Mouse (Mus musculus): ENCODE data around the gene Camta1. TPM values are rescaled to one million over a fixed set of nuclear protein-coding genes. Genes with fewer than 3 reads are reported as not detected.

Camta1 gene
- polyA plus RNA-seq, 3 experiments from 2014 or later, result 39.6 to 58.9 (median 48.7) TPM

DNA sequence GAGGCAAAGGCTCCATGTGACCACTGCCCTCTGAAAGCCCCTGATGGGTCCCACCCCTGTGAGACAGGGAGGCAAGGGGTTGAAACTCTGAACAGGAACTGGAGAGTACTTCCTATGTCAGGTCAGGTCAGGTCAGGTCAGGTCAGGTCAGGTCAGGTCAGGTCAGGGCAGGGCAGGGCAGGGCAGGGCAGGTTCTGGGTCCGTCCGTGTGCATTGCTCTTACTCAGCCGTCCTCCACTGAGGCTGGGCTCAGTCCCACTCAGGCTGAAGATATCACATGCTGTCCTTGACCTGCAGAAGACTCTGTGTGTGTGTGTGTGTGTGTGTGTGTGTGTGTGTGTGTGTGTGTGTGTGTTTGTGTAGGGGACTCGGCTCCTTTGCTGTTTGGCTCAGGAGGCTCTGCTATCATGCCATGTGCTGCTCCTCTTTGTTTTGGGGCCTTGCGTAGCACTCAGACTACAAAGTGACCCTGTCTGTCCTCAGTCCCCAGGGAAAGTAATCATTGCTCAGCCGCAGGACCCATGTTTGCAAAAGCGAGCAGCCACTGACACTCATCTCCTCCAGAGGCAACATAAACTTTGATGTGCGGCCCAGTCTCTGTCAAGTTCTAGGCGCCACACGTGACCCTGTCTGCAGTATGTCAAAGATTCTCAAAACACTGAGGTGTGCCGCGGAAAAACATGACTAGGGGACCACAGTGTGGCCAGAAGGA lies 488.7 kb downstream of the Camta1 start:
- no peak for ATAC-seq

DNA sequence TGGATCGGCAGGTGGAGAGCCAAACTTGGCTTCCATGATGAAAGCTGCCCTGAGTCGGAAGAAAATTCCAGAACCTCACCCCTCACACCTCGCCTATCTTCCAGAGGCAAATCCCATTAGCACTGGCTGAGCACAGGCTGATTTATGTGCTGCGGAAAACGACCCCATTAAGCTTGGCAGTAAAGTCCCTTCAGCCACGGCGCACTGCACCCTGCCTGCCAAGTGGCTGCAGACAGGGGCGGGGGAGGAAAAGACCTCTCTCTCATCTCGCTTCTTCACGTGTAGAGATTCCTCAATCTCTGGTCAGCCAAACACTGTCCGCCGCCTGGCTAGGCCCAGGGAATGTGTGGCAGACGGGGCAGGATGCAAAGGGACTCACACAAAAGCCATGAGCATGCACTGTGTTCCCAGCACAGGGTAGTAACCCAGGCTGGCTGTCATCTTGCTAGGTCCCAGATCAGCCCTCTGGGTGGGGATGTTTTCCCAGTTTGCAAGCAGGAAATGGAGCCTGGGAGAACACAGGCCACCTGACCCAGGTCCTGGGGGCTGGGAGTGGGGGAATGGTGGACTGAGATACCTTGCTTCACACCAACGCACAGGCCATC lies 494.6 kb downstream of the Camta1 start:
- no peak for ATAC-seq

DNA sequence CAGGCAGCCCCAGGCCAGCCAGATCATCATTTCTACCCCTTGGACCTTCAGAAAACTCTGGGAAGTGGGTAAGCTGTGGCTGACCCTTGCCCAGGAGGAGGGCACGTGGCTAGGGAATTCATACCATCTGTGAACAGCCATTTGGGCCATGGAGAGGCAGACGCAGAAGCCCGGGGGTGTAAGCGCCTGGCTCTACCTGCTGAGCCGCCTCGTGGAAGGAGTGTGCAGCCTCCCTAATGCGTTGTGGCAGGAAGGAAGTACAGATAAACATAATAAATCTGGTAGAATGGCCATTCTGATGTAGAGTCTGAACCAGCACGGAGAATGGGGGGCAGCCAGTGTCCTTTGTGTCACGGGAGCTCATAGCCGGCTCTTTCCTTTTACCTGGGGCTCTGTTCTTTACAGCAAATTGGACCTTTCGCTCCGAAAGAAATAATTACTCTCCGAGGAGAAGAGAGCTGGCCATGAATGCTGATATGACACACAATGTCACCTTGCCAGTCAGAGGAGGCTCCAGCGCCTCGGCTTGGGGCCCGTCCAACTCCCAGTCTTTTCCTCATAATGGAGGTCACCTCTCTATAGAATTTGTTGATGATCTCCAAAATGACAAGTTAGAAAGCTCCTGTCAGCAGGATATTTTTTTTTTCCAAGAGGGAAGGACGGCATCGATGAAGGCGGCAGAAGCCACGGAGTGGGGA lies 500.6 kb downstream of the Camta1 start:
- no peak for ATAC-seq

DNA sequence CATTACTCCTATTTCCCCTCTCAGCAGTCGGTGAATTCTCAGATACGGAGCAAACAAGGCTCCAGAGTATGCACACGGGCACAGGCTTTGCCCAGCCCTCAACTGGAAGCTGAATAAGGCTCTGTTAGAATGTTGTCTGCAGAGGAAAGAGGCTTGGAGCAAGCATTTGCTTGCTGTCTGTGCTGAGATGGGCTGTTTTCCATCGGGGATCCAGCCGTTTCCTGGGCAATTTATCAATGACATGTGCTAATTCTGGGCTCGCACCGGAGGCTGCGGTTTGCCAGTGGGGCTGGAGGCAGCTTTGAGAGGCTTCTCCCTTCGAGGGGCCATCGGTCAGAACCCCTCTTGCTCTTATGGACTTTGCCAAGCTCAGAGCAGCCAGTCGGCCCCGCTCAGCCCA lies 506.2 kb downstream of the Camta1 start:
- ATAC-seq, result no peak

DNA sequence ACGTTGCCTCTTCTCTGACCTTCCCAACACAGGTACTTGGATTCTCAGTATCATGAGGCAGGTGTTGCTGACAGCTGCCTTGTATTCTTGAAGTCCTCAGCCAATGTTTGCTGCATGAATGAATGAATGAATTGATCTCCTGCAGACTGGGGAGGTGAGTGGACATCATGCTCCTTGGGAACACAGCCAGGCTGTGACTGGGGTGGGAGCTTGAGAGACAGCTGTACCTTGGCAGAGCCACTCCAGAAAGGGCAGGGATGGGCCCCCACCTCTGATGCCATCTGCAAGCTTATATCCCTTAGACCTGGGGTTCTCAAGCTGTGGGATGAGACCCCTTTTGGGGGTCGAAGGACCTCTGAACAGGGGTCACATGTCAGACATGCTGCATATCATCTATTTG lies 508.9 kb downstream of the Camta1 start:
- ATAC-seq, result no peak

DNA sequence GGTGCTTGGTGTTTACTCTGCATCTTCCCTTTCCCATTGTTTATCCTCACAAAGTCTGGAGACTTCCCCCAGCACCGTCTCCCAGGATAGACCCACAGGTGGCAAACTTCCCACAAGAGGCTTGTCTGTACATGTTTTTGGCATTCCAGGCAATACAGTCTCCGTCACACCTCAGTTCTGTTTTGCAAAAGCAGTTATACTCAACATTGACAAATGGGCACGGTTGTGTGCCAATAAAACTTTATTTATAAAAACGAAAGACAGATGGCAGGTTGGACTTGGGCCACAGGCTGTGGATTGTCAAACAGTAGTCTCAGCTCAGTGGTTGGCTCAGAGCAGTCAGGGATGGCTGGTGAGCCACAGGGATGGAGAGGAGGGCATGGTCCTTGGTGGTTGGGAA lies 509.4 kb downstream of the Camta1 start:
- ATAC-seq, result no peak

DNA sequence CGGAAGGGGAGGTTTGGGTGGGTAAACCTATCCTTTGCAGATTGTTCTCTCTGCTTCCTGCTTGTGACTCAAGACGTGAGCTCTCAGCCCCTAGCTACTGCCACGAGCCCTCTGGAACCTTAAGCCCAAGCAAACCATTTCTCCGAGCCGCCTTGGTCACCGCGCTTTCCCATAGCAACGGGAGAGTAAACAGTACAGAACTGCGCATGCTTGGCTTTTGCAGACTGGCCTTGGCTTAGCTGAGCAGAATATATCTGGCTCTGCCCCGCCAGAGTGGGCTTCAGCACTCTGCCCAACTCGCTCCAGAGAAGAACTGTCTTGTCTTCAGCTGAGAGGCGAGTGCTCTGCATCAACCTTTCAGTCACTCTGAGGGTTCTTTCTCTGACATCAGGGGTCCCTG lies 509.9 kb downstream of the Camta1 start:
- no peak for ATAC-seq

DNA sequence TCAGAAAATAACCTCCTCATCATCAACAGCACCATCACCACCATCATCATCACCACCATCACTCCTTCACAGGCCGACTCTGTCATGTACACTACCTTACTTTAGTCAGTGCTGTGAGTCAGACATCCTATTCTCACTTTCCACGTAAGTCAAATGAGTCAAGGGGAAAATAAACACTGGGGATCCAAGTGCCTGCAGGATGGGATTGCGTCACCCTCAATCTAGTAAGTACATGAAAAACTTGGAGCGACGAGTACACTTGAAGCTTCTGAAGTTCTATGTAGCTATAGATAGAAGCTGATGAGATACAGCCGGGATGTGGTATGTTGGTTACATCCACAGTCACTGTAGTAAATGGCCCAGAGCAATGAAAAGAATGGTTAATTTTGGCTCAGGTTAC lies 514.1 kb downstream of the Camta1 start:
- ATAC-seq, result no peak

DNA sequence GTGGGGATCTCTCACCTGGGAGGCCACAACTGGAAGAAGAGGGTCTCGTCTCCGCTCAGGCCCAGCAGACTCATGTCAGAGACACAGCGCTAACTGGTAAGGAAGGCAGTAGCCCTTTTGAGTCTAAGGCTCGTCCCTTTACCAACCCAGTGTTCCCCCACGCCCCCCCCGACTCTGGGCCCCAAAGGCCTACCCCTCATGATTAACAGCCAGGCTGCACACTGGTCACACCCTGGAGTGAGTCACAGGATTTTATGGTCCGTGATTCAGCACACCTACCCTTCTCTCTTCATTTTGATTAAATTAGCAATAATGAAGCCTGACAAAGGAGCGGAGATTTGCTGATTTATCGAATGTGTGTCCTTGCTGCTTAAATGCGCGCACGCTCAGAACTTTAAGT lies 515.0 kb downstream of the Camta1 start:
- ATAC-seq, result no peak

DNA sequence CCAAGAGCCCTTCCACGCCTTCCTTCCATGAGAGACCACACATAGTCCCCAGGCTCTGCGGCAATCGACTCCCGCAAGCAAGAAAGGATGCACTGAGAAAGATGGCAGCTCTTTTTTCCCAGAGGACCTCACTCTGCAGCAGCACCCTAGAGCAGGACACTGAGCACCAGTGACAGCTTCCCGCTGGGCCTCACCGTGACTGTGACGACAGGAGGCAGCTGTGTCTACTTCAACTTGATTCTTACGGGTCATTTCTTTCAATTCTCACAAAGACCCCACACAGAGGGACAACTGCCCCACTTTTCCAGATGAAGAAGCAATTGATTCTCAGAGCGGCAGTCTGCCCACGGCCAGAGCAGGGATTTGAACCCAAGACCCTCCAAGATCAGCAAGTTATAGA lies 516.9 kb downstream of the Camta1 start:
- no peak for ATAC-seq

DNA sequence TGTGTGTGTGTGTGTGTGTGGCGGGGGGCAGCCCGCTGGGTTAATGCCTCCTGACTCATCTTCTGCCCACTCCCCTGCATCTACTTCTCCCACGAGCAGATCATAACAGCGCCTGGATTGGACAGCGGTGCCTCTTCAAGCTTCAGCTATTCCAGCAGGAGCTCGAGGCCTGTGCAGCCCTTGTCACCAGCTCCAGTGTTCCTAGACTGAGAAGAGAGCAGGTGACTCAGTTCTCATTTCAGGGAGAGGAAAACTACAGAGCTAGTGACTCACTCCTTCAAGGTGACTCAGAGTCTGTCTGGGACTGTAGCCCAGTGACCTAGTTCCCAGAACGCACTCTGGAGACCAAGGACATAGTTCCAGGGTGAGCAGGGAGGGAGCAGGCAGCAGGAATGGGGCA lies 522.3 kb downstream of the Camta1 start:
- no peak for ATAC-seq

DNA sequence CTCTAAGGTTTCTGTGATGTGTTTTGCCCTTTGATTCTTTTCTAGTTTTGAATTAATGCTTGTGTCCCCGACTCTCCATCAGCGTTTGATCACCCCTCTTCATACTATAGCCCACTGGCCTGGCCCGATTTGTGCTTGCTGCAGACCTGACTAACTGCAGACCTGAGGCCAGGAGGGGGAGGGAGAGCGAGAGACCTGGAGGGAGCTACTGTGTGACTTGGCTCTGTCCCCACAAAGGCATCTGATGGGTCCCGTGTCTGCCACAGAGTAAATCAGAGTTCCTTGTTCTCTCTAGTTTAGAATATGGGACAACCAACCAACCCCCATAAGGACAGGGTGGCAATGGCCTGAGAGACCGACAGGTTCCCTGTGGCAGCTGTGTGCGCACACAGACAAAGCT lies 522.7 kb downstream of the Camta1 start:
- ATAC-seq, result no peak

DNA sequence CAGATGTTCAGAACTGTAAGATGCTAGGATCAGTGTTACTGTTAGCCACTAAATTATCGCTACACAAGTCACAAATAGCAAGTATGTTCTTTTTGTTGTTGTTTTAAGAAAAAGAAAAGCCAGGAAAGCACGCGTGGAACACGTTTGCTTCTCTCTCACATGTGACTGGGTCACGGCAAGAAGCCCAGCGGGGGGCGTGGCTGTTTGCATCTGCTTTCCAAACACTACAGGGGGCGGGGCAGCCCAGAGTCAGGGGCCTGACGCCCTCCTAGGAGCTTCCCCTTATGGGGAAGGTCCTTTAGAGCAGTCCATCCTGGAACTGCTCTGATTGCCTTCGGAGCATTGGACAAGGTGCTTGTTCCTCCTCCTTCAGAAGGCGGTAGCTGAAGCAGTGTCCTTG lies 524.1 kb downstream of the Camta1 start:
- no peak for ATAC-seq

DNA sequence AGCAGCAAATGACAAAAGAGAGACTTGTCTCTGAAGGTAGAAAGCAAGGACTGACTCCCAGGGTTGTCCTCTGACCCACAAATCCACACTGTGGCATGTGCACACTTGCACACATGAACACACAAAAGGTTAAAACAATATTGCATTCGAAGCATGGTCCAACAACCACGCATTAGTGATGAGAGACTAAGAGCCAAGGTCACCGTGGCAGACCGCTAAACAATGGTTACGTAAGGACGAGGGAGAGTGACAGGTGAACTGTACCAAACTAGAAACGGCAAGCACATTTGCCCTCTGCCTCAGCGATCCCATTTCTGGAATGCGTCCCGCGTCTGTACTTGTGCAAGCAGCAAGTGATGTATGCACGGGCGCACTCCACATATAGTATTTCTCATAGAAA lies 525.3 kb downstream of the Camta1 start:
- no peak for ATAC-seq

DNA sequence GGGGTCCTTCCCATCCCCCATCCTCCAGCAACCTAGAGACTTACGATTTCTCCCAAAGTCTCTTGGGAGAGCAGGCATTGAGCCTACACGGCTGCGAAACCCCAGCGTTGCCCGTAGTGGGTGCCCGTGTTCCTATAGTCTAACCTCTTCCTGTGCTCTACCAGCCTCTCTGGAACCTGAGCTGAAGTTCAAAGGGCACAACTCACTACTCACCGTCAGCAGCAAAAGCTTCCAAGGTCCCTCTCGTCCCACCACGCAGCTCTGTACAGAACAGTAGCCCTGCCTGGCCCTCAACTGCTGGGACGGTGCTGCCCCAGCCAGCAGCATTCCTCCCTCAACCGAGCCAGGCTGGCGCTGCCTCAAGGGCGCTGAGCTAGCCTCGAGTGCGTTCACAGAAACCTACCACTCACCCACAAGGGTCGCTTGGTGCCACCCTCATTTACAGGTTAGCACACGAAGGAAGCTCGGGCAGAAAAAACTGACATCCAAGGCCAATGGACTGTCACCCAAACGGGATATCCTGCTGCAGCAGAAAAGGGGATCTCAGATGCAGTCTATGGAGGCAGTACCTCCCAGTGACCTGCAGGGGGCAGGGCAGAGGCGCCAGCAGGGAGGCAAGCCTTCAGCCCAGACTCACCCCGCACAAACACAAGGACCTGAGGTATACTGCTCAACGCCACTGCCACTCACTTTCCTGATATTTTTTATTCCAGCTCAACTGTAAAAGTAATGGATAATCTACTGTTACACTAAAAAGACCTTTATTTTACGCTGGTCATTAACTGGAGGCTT lies 526.5 kb downstream of the Camta1 start:
- no peak for ATAC-seq

DNA sequence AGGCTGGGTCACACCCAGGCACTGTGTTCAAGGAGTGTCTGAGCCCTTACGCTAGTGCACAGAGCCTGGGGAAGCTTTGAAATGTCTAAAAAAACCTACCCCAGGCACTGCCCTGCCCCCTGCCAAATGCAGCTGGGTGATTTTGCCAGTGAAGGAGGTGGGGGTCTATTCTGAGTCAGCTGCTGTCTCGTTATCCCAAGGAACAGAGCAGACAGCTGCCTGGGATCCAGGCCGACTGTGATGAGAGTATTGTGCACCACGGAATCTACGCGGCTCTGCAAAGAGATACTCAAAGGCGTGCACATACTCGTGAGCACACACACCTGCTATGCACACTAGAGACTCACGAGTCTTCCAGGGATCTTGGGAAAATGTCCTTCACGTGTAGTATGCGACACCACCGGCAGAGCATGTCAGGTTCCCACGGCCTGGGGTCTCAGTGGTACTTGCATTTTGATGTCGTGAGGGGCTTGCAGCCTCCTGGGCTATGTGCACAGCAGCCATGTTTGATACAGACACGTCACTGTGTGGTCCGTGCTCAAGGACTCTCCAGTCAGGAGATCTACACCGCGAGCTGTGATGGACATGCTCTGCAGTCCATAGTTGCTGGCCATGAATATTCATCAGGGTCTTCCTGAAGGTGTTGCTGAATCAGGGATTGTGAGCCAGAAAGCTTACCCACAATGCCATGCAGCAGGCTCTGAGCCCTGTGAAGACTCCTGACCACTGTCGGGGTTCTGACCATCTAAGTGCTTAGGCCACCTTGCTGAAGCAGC lies 529.4 kb downstream of the Camta1 start:
- no peak for ATAC-seq

DNA sequence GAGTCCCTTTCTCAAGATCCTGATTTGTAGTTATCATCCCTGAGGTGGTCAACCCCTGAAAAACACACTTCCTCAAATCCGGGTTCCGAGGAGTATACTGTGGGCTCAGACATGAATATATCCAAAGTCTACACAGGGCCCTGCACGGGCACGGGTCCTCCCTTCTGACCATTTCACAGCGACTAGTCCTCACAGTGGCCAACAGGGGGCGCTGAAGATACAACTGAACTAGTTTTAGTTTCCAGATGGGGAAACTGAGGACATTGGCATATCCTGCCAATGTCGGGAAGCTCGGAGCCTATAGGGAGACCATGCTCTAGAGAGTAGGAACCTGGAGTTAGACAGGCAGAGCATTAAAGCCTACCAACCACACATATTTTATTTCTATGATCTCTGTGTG lies 530.7 kb downstream of the Camta1 start:
- ATAC-seq, result no peak

DNA sequence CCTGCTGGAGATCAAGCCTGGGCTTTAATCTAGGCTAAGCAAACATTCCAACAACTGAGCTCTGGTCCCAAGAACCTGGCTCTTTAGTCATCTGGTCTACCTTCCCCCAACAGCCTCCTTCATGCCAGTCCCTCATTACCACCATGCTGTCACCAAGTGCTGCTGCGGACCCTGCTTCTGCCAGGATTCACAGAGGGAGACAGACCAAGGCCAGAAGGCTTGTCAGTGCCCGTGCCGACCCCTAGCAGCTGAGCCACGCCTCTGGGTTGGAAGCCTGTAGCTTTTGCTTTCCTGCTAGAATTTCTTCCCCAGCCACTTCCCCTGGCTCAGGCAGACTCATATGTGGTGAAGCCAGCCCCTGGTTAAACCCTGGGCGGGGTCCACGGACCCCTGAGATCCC lies 533.6 kb downstream of the Camta1 start:
- no peak for ATAC-seq

DNA sequence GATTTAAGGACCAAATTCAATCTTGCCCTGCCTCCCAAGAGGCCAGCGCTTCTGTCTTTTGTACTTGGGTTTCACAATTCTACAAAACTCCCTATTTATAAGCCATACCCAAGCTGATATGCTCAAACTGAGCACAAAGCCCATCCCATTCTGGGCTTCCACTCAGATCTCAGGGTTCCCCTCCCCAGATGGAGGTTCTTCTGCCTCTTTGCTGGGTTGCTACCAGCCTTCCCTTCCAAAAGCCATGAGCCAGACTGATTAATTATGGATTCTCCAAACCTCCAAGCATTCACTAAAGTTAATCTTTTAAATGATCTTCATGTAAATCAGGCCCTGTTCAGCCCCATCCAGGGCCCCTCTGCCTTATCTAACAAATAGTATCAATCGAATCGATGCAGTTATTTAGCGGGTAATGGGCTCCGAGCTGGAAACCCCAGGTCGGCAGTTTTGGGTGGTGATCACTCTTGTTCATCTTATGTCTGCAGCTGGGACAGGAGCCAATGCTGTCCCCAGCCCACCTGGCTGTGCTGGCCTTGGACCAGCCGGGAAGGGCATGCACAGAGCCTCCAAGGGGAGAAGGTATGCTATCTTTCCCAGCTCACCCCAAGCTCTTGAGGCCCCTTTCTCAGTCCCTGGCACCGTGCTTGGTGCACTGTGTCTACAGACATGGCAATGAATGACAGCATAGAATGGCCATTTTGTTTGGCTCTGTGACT lies 534.5 kb downstream of the Camta1 start:
- no peak for ATAC-seq

DNA sequence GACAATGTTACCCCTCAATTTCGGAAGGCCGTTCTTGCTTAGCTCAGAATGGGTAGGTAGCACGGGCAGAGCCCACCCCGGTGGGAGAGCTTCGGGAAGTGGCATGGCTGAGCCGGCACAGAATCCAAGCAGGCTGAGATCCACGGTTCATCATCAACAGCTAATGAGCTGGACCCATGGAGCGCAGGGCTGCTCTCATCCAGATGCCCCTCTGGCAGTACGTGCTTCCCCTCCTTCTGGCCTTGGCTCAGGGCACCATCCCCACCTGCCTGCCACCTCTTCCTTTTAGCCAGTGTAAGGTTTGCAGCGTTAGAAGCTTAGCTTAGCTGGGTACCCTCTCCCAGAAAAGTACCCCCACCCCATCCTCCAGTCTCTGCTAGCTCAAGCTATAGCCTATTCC lies 545.2 kb downstream of the Camta1 start:
- ATAC-seq, result no peak

DNA sequence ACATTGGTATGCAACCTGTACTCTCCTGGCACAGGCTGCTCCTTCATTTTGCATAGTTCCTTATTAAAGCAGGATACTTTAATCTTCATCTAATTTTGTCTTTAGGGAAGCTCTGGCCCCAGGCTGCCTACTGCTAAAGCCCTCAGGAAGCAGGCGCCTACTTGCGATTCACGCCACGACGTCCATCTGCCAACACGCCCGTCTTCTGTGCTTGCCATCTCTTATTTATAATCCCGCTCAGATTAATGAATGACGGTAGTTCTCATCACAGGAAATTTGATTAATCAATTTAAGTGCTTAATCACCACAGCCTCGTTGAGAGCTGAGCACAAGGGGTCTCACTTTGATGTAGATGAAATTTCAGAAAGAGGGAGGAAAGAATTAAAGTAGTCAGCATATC lies 546.0 kb downstream of the Camta1 start:
- ATAC-seq, result no peak

DNA sequence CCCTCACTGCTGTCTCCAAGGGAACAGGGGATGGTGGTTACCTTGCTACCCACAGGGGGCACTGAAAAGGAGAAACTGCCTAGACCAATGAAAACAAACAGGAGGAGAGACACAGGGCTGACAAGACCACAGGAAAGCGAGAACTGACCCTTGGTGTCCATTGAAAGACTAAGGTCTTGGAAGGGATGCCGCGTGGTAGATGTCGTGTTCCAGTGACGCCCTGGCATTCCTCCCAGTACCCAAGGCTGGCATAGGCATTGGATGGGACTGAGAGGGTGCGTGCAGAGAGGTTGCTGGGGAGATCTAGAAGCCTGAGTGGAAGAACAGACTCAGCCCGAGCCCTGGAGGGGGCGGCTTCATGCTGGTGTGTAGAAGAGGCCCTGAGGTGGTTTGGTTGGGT lies 550.9 kb downstream of the Camta1 start:
- no peak for ATAC-seq

Data from inflammation-experienced regulatory T-cells, adult 6 months (primary cell).